Mouse (Mus musculus) CD4-positive, CD25-positive, alpha-beta regulatory T cell (primary cell): ENCODE results near the gene Src. TPM values are rescaled to one million over a fixed set of nuclear protein-coding genes. Genes with fewer than 3 reads are reported as not detected.

Source experiments
- polyA plus RNA-seq: library from polyadenylated mRNA; unstranded; fragments of 100-300 nt; shearing (Covaris generic); gene quantifications from one replicate; pipeline ENCODE4 v1.2.1, GENCODE M21; 2017

Src gene
- polyA plus RNA-seq = 5.6 TPM

GRCm38 (mm10) chr2:157418206-157418605 is at the start of gene Src:
Src (plus strand) TSS chr2:157418444.

Other genes starting within 250 kb of the Src start
- 36.8 TPM for gene Rbl1, start 213.9 kb upstream of the Src start, polyA plus RNA-seq
- gene Rpn2, start 139.4 kb upstream of the Src start, polyA plus RNA-seq = 200 TPM
- gene Mroh8, start 138.9 kb upstream of the Src start, polyA plus RNA-seq = 0.16 TPM
- not detected for gene Ghrh, start 70.9 kb upstream of the Src start, polyA plus RNA-seq
- gene Manbal, start 50.9 kb upstream of the Src start, polyA plus RNA-seq = 48.5 TPM
- 0.20 TPM for gene Nnat, start 141.6 kb downstream of the Src start, polyA plus RNA-seq
- 15.7 TPM for gene Blcap, start 152.8 kb downstream of the Src start, polyA plus RNA-seq